Mouse (Mus musculus): Measurements from ENCODE around the gene Dpt. TPM values are rescaled to one million over a fixed set of nuclear protein-coding genes. Genes with fewer than 3 reads are reported as not detected.
"Not testable (repeated sequence)": the region's sequence is repeated elsewhere in the genome, so short reads cannot be mapped to it uniquely, and the experiment has no call there.

Dpt gene
- polyA plus RNA-seq, 1 experiment from 2014 or later, result 12.6 TPM

GRCm38 (mm10) chr1:164824896-164825295 is 28.5 kb downstream of the Dpt start:
- Histone ChIP-seq H3K4me1 (ENCODE audit: control insufficient read depth, insufficient read depth, low read length) (no peaks in the 10 kb centered on the region), H3K4me2 (replicated peaks; ENCODE audit: low read depth, low read length) (no peak overlapping the region), H3K27ac (ENCODE audit: low read length) (no peak overlapping the region), H3K4me3 (ENCODE audit: low read depth, low read length) (no peak overlapping the region), H3K9ac (replicated peaks; ENCODE audit: low read depth, low read length) (no peak overlapping the region), H3K9me3 (ENCODE audit: control insufficient read depth, low read depth, low read length) (no peaks in the 10 kb centered on the region), H3K36me3 (ENCODE audit: control insufficient read depth, insufficient read depth, low read length) (no peaks in the 10 kb centered on the region), H3K27me3 (ENCODE audit: control insufficient read depth, insufficient read depth, low read length) (no peaks in the 10 kb centered on the region)
- 78% methylated on average over 2 of the region's 2 CpGs for WGBS
- no peak for ATAC-seq (ENCODE audit: insufficient number of reproducible peaks, insufficient read depth, low FRiP score, low read depth)

GRCm38 (mm10) chr1:164829881-164830280 is 33.4 kb downstream of the Dpt start:
- Histone ChIP-seq H3K4me2 (replicated peaks; ENCODE audit: low read depth, low read length) (no peak overlapping the region), H3K36me3 (ENCODE audit: control insufficient read depth, insufficient read depth, low read length) (no peaks in the 10 kb centered on the region), H3K27ac (ENCODE audit: low read length) (no peak overlapping the region), H3K4me1 (ENCODE audit: control insufficient read depth, insufficient read depth, low read length) (no peaks in the 10 kb centered on the region), H3K9ac (replicated peaks; ENCODE audit: low read depth, low read length) (no peak overlapping the region), H3K9me3 (ENCODE audit: control insufficient read depth, low read depth, low read length) (no peaks in the 10 kb centered on the region), H3K27me3 (ENCODE audit: control insufficient read depth, insufficient read depth, low read length) (no peaks in the 10 kb centered on the region), H3K4me3 (ENCODE audit: low read depth, low read length) (no peak overlapping the region)
- ATAC-seq (ENCODE audit: insufficient number of reproducible peaks, insufficient read depth, low FRiP score, low read depth), result no peak
- 38% methylated on average over 1 of the region's 1 CpGs for WGBS

- WGBS, result 87% methylated on average over 5 of the region's 5 CpGs
- Histone ChIP-seq H3K4me3 (ENCODE audit: low read depth, low read length) (no peak overlapping the region), H3K4me1 (ENCODE audit: control insufficient read depth, insufficient read depth, low read length) (no peaks in the 10 kb centered on the region), H3K27me3 (ENCODE audit: control insufficient read depth, insufficient read depth, low read length) (no peaks in the 10 kb centered on the region), H3K36me3 (ENCODE audit: control insufficient read depth, insufficient read depth, low read length) (no peaks in the 10 kb centered on the region), H3K9ac (replicated peaks; ENCODE audit: low read depth, low read length) (no peak overlapping the region), H3K27ac (ENCODE audit: low read length) (no peak overlapping the region), H3K4me2 (replicated peaks; ENCODE audit: low read depth, low read length) (no peak overlapping the region), H3K9me3 (ENCODE audit: control insufficient read depth, low read depth, low read length) (no peaks in the 10 kb centered on the region)
- no peak for ATAC-seq (ENCODE audit: insufficient number of reproducible peaks, insufficient read depth, low FRiP score, low read depth)
Observed at GRCm38 (mm10) chr1:164832459-164832858, 36.0 kb downstream of the Dpt start.

- Histone ChIP-seq H3K9ac (replicated peaks; ENCODE audit: low read depth, low read length) (no peak overlapping the region), H3K27me3 (ENCODE audit: control insufficient read depth, insufficient read depth, low read length) (no peaks in the 10 kb centered on the region), H3K4me2 (replicated peaks; ENCODE audit: low read depth, low read length) (no peak overlapping the region), H3K9me3 (ENCODE audit: control insufficient read depth, low read depth, low read length) (no peaks in the 10 kb centered on the region), H3K4me3 (ENCODE audit: low read depth, low read length) (no peak overlapping the region), H3K4me1 (ENCODE audit: control insufficient read depth, insufficient read depth, low read length) (no peaks in the 10 kb centered on the region), H3K36me3 (ENCODE audit: control insufficient read depth, insufficient read depth, low read length) (no peaks in the 10 kb centered on the region), H3K27ac (ENCODE audit: low read length) (no peak overlapping the region)
- 80% methylated on average over 7 of the region's 7 CpGs for WGBS
- no peak for ATAC-seq (ENCODE audit: insufficient number of reproducible peaks, insufficient read depth, low FRiP score, low read depth)
Observed at GRCm38 (mm10) chr1:164848616-164849265, 52.3 kb downstream of the Dpt start.

- H3K36me3 ChIP-seq (ENCODE audit: control insufficient read depth, insufficient read depth, low read length); H3K9me3 ChIP-seq (ENCODE audit: control insufficient read depth, low read depth, low read length); H3K9ac ChIP-seq (replicated peaks; ENCODE audit: low read depth, low read length); H3K4me2 ChIP-seq (replicated peaks; ENCODE audit: low read depth, low read length); H3K4me3 ChIP-seq (ENCODE audit: low read depth, low read length); H3K27me3 ChIP-seq (ENCODE audit: control insufficient read depth, insufficient read depth, low read length); ATAC-seq (ENCODE audit: insufficient number of reproducible peaks, insufficient read depth, low FRiP score, low read depth); H3K4me1 ChIP-seq (ENCODE audit: control insufficient read depth, insufficient read depth, low read length); H3K27ac ChIP-seq (ENCODE audit: low read length): not testable (repeated sequence)
- 47% methylated on average over 2 of the region's 2 CpGs for WGBS
Observed at GRCm38 (mm10) chr1:164855700-164856099, 59.3 kb downstream of the Dpt start.

GRCm38 (mm10) chr1:164859952-164860351 is 63.5 kb downstream of the Dpt start:
- no peaks in the 10 kb centered on the region for H3K9me3 ChIP-seq (ENCODE audit: control insufficient read depth, low read depth, low read length)
- no peak overlapping the region for H3K4me2 ChIP-seq (replicated peaks; ENCODE audit: low read depth, low read length)
- 62% methylated on average over 11 of the region's 11 CpGs for WGBS
- H3K36me3 ChIP-seq (ENCODE audit: control insufficient read depth, insufficient read depth, low read length), result no peaks in the 10 kb centered on the region
- H3K9ac ChIP-seq (replicated peaks; ENCODE audit: low read depth, low read length), result no peak overlapping the region
- no peak overlapping the region for H3K27ac ChIP-seq (ENCODE audit: low read length)
- ATAC-seq (ENCODE audit: insufficient number of reproducible peaks, insufficient read depth, low FRiP score, low read depth), result no peak
- no peak overlapping the region for H3K4me3 ChIP-seq (ENCODE audit: low read depth, low read length)
- H3K4me1 ChIP-seq (ENCODE audit: control insufficient read depth, insufficient read depth, low read length), result no peaks in the 10 kb centered on the region
- no peaks in the 10 kb centered on the region for H3K27me3 ChIP-seq (ENCODE audit: control insufficient read depth, insufficient read depth, low read length)

GRCm38 (mm10) chr1:164860782-164861181 is 64.3 kb downstream of the Dpt start:
- no peaks in the 10 kb centered on the region for H3K4me1 ChIP-seq (ENCODE audit: control insufficient read depth, insufficient read depth, low read length)
- H3K9ac ChIP-seq (replicated peaks; ENCODE audit: low read depth, low read length), result no peak overlapping the region
- H3K27me3 ChIP-seq (ENCODE audit: control insufficient read depth, insufficient read depth, low read length), result no peaks in the 10 kb centered on the region
- H3K36me3 ChIP-seq (ENCODE audit: control insufficient read depth, insufficient read depth, low read length), result no peaks in the 10 kb centered on the region
- ATAC-seq (ENCODE audit: insufficient number of reproducible peaks, insufficient read depth, low FRiP score, low read depth), result no peak
- H3K27ac ChIP-seq (ENCODE audit: low read length), result no peak overlapping the region
- WGBS, result 75% methylated on average over 2 of the region's 2 CpGs
- H3K4me3 ChIP-seq (ENCODE audit: low read depth, low read length), result no peak overlapping the region
- no peak overlapping the region for H3K4me2 ChIP-seq (replicated peaks; ENCODE audit: low read depth, low read length)
- H3K9me3 ChIP-seq (ENCODE audit: control insufficient read depth, low read depth, low read length), result no peaks in the 10 kb centered on the region

- no peak overlapping the region for H3K27ac ChIP-seq (ENCODE audit: low read length)
- no peak overlapping the region for H3K4me2 ChIP-seq (replicated peaks; ENCODE audit: low read depth, low read length)
- H3K27me3 ChIP-seq (ENCODE audit: control insufficient read depth, insufficient read depth, low read length), result no peaks in the 10 kb centered on the region
- 81% methylated on average over 4 of the region's 4 CpGs for WGBS
- no peak for ATAC-seq (ENCODE audit: insufficient number of reproducible peaks, insufficient read depth, low FRiP score, low read depth)
- H3K9ac ChIP-seq (replicated peaks; ENCODE audit: low read depth, low read length), result no peak overlapping the region
- H3K4me3 ChIP-seq (ENCODE audit: low read depth, low read length), result no peak overlapping the region
- no peaks in the 10 kb centered on the region for H3K4me1 ChIP-seq (ENCODE audit: control insufficient read depth, insufficient read depth, low read length)
- no peaks in the 10 kb centered on the region for H3K36me3 ChIP-seq (ENCODE audit: control insufficient read depth, insufficient read depth, low read length)
- no peaks in the 10 kb centered on the region for H3K9me3 ChIP-seq (ENCODE audit: control insufficient read depth, low read depth, low read length)
Observed at GRCm38 (mm10) chr1:164861501-164861900, 65.1 kb downstream of the Dpt start.
